Mouse (Mus musculus): ENCODE results near the gene Tpd52l1. TPM values are rescaled to one million over a fixed set of nuclear protein-coding genes. Genes with fewer than 3 reads are reported as not detected.
"Not testable (repeated sequence)": the region's sequence is repeated elsewhere in the genome, so short reads cannot be mapped to it uniquely, and the experiment has no call there.

Gene Tpd52l1
- polyA plus RNA-seq, 1 experiment from 2014 or later: 15.2 TPM

- Histone ChIP-seq H3K9ac (ENCODE audit: low read depth, low read length) (no peak overlapping the region), H3K36me3 (ENCODE audit: control insufficient read depth, insufficient read depth, low read length) (no peaks in the 10 kb centered on the region), H3K27me3 (replicated peaks; ENCODE audit: control insufficient read depth, insufficient read depth, low read length) (no peaks in the 10 kb centered on the region), H3K4me3 (ENCODE audit: low read length) (no peak overlapping the region), H3K4me2 (ENCODE audit: low read depth, low read length) (no peak overlapping the region), H3K4me1 (ENCODE audit: control insufficient read depth, insufficient read depth, low read length) (no peaks in the 10 kb centered on the region), H3K27ac (ENCODE audit: low read length) (no peak overlapping the region), H3K9me3 (ENCODE audit: control insufficient read depth, low read length) (no peaks in the 10 kb centered on the region)
- no peak for ATAC-seq
Measured at GRCm38 (mm10) chr10:31441491-31441890, 4.3 kb downstream of the Tpd52l1 start.

- Histone ChIP-seq H3K4me2 (ENCODE audit: low read depth, low read length) (no peak overlapping the region), H3K27me3 (replicated peaks; ENCODE audit: control insufficient read depth, insufficient read depth, low read length) (no peaks in the 10 kb centered on the region), H3K27ac (ENCODE audit: low read length) (no peak overlapping the region), H3K9me3 (ENCODE audit: control insufficient read depth, low read length) (no peaks in the 10 kb centered on the region), H3K4me1 (ENCODE audit: control insufficient read depth, insufficient read depth, low read length) (no peaks in the 10 kb centered on the region), H3K36me3 (ENCODE audit: control insufficient read depth, insufficient read depth, low read length) (no peaks in the 10 kb centered on the region), H3K4me3 (ENCODE audit: low read length) (no peak overlapping the region), H3K9ac (ENCODE audit: low read depth, low read length) (no peak overlapping the region)
- WGBS: 80% methylated on average over 4 of the region's 4 CpGs
- no peak for ATAC-seq
Measured at GRCm38 (mm10) chr10:31436047-31436446, 9.7 kb downstream of the Tpd52l1 start.

- no peaks in the 10 kb centered on the region for H3K27me3 ChIP-seq (replicated peaks; ENCODE audit: control insufficient read depth, insufficient read depth, low read length)
- ATAC-seq: no peak
- no peak overlapping the region for H3K9ac ChIP-seq (ENCODE audit: low read depth, low read length)
- H3K4me2 ChIP-seq (ENCODE audit: low read depth, low read length): no peak overlapping the region
- no peaks in the 10 kb centered on the region for H3K36me3 ChIP-seq (ENCODE audit: control insufficient read depth, insufficient read depth, low read length)
- H3K27ac ChIP-seq (ENCODE audit: low read length): no peak overlapping the region
- H3K4me3 ChIP-seq (ENCODE audit: low read length): no peak overlapping the region
- H3K4me1 ChIP-seq (ENCODE audit: control insufficient read depth, insufficient read depth, low read length): no peaks in the 10 kb centered on the region
- no peaks in the 10 kb centered on the region for H3K9me3 ChIP-seq (ENCODE audit: control insufficient read depth, low read length)
Measured at GRCm38 (mm10) chr10:31417956-31418355, 27.8 kb downstream of the Tpd52l1 start.

- H3K27me3 ChIP-seq (replicated peaks; ENCODE audit: control insufficient read depth, insufficient read depth, low read length): no peaks in the 10 kb centered on the region
- H3K9ac ChIP-seq (ENCODE audit: low read depth, low read length): no peak overlapping the region
- ATAC-seq: no peak
- no peak overlapping the region for H3K4me2 ChIP-seq (ENCODE audit: low read depth, low read length)
- H3K27ac ChIP-seq (ENCODE audit: low read length): no peak overlapping the region
- no peak overlapping the region for H3K4me3 ChIP-seq (ENCODE audit: low read length)
- no peaks in the 10 kb centered on the region for H3K36me3 ChIP-seq (ENCODE audit: control insufficient read depth, insufficient read depth, low read length)
- no peaks in the 10 kb centered on the region for H3K9me3 ChIP-seq (ENCODE audit: control insufficient read depth, low read length)
- no peaks in the 10 kb centered on the region for H3K4me1 ChIP-seq (ENCODE audit: control insufficient read depth, insufficient read depth, low read length)
- 14% methylated on average over 1 of the region's 1 CpGs for WGBS
Measured at GRCm38 (mm10) chr10:31392990-31393389, 52.8 kb downstream of the Tpd52l1 start.

GRCm38 (mm10) chr10:31390777-31391395 lies 54.9 kb downstream of the Tpd52l1 start:
- ATAC-seq: no peak
- WGBS: 64% methylated on average over 4 of the region's 4 CpGs

GRCm38 (mm10) chr10:31388566-31388965 lies 57.2 kb downstream of the Tpd52l1 start:
- H3K9ac ChIP-seq (ENCODE audit: low read depth, low read length); H3K9me3 ChIP-seq (ENCODE audit: control insufficient read depth, low read length); H3K27ac ChIP-seq (ENCODE audit: low read length); H3K4me1 ChIP-seq (ENCODE audit: control insufficient read depth, insufficient read depth, low read length); H3K27me3 ChIP-seq (replicated peaks; ENCODE audit: control insufficient read depth, insufficient read depth, low read length); H3K4me2 ChIP-seq (ENCODE audit: low read depth, low read length); ATAC-seq; H3K4me3 ChIP-seq (ENCODE audit: low read length); H3K36me3 ChIP-seq (ENCODE audit: control insufficient read depth, insufficient read depth, low read length): not testable (repeated sequence)
- 90% methylated on average over 1 of the region's 1 CpGs for WGBS

More at GRCm38 (mm10) chr10:31390777-31391395, 54.9 kb downstream of the Tpd52l1 start:
- no peaks in the 10 kb centered on the region for H3K9me3 ChIP-seq (ENCODE audit: control insufficient read depth, low read length)
- no peak overlapping the region for H3K9ac ChIP-seq (ENCODE audit: low read depth, low read length)
- H3K27me3 ChIP-seq (replicated peaks; ENCODE audit: control insufficient read depth, insufficient read depth, low read length): no peaks in the 10 kb centered on the region
- H3K4me3 ChIP-seq (ENCODE audit: low read length): no peak overlapping the region
- no peaks in the 10 kb centered on the region for H3K36me3 ChIP-seq (ENCODE audit: control insufficient read depth, insufficient read depth, low read length)
- no peaks in the 10 kb centered on the region for H3K4me1 ChIP-seq (ENCODE audit: control insufficient read depth, insufficient read depth, low read length)
- H3K4me2 ChIP-seq (ENCODE audit: low read depth, low read length): no peak overlapping the region
- no peak overlapping the region for H3K27ac ChIP-seq (ENCODE audit: low read length)

- not testable (repeated sequence) for H3K27ac ChIP-seq (ENCODE audit: low read length); H3K4me1 ChIP-seq (ENCODE audit: control insufficient read depth, insufficient read depth, low read length); H3K9me3 ChIP-seq (ENCODE audit: control insufficient read depth, low read length); H3K36me3 ChIP-seq (ENCODE audit: control insufficient read depth, insufficient read depth, low read length); H3K4me2 ChIP-seq (ENCODE audit: low read depth, low read length); H3K27me3 ChIP-seq (replicated peaks; ENCODE audit: control insufficient read depth, insufficient read depth, low read length); H3K9ac ChIP-seq (ENCODE audit: low read depth, low read length); H3K4me3 ChIP-seq (ENCODE audit: low read length); ATAC-seq
- WGBS: 16% methylated on average over 4 of the region's 5 CpGs
Measured at GRCm38 (mm10) chr10:31370200-31370599, 75.6 kb downstream of the Tpd52l1 start.

- H3K27me3 ChIP-seq (replicated peaks; ENCODE audit: control insufficient read depth, insufficient read depth, low read length): no peaks in the 10 kb centered on the region
- no peaks in the 10 kb centered on the region for H3K9me3 ChIP-seq (ENCODE audit: control insufficient read depth, low read length)
- H3K9ac ChIP-seq (ENCODE audit: low read depth, low read length): no peak overlapping the region
- no peak overlapping the region for H3K27ac ChIP-seq (ENCODE audit: low read length)
- no peak overlapping the region for H3K4me2 ChIP-seq (ENCODE audit: low read depth, low read length)
- H3K4me3 ChIP-seq (ENCODE audit: low read length): no peak overlapping the region
- no peaks in the 10 kb centered on the region for H3K4me1 ChIP-seq (ENCODE audit: control insufficient read depth, insufficient read depth, low read length)
- no peak for ATAC-seq
- whole genome bisulfite sequencing: 84% methylated on average over 4 of the region's 4 CpGs
- no peaks in the 10 kb centered on the region for H3K36me3 ChIP-seq (ENCODE audit: control insufficient read depth, insufficient read depth, low read length)
Measured at GRCm38 (mm10) chr10:31359749-31360148, 86.0 kb downstream of the Tpd52l1 start.

GRCm38 (mm10) chr10:31354886-31355461 lies 90.8 kb downstream of the Tpd52l1 start:
- H3K4me1 ChIP-seq (ENCODE audit: control insufficient read depth, insufficient read depth, low read length): no peaks in the 10 kb centered on the region
- no peak overlapping the region for H3K4me2 ChIP-seq (ENCODE audit: low read depth, low read length)
- no peak overlapping the region for H3K27ac ChIP-seq (ENCODE audit: low read length)
- no peak overlapping the region for H3K9ac ChIP-seq (ENCODE audit: low read depth, low read length)
- no peaks in the 10 kb centered on the region for H3K27me3 ChIP-seq (replicated peaks; ENCODE audit: control insufficient read depth, insufficient read depth, low read length)
- 79% methylated on average over 7 of the region's 7 CpGs for WGBS
- H3K4me3 ChIP-seq (ENCODE audit: low read length): no peak overlapping the region
- no peak for ATAC-seq
- H3K36me3 ChIP-seq (ENCODE audit: control insufficient read depth, insufficient read depth, low read length): no peaks in the 10 kb centered on the region
- H3K9me3 ChIP-seq (ENCODE audit: control insufficient read depth, low read length): no peaks in the 10 kb centered on the region

GRCm38 (mm10) chr10:31354141-31354540 lies 91.6 kb downstream of the Tpd52l1 start:
- Histone ChIP-seq H3K4me2 (ENCODE audit: low read depth, low read length) (no peak overlapping the region), H3K4me1 (ENCODE audit: control insufficient read depth, insufficient read depth, low read length) (no peaks in the 10 kb centered on the region), H3K4me3 (ENCODE audit: low read length) (no peak overlapping the region), H3K27me3 (replicated peaks; ENCODE audit: control insufficient read depth, insufficient read depth, low read length) (no peaks in the 10 kb centered on the region), H3K27ac (ENCODE audit: low read length) (no peak overlapping the region), H3K9ac (ENCODE audit: low read depth, low read length) (no peak overlapping the region), H3K9me3 (ENCODE audit: control insufficient read depth, low read length) (no peaks in the 10 kb centered on the region), H3K36me3 (ENCODE audit: control insufficient read depth, insufficient read depth, low read length) (no peaks in the 10 kb centered on the region)
- no peak for ATAC-seq
- WGBS: 76% methylated on average over 2 of the region's 2 CpGs
